Mouse (Mus musculus): ENCODE measurements around the gene Tbc1d22a.

DNA sequence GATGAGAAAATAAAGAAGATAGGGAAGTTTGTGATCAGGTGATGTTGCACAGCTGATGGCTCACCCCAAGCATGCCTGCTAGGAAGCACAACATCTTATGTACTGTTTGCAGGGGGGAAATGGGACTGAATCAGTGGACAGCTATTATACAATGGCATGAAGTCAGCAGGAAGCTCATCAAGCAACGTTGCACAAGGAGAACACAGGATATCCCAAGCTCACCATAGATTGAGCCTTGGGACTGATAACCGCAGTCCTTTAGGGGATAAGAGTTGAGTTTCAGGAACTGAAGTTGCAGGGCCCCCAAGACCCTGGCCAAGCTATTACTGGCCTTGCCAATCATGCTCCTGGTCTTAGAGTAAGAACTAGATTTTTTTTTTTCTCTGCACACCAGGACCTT lies 141.6 kb downstream of the Tbc1d22a start:
- no peak for TF ChIP-seq HCFC1 (IDR thresholded peaks at IDR 0.05; ENCODE audit: borderline replicate concordance, insufficient read depth, low read length)
- TF ChIP-seq MAFK (IDR thresholded peaks at IDR 0.05; ENCODE audit: insufficient read depth, low read depth, low read length) = no peak
- TF ChIP-seq CHD2 (IDR thresholded peaks at IDR 0.05; ENCODE audit: low read depth, low read length) = no peak
- TF ChIP-seq ZC3H11A (IDR thresholded peaks at IDR 0.05; ENCODE audit: borderline replicate concordance, low read depth, low read length) = no peak
- no peak for TF ChIP-seq ZNF384 (IDR thresholded peaks at IDR 0.05; ENCODE audit: low read depth, low read length)

Data from ES-E14 (cell line).